Mouse (Mus musculus) olfactory bulb, adult 2 months (tissue): ENCODE data around the gene Tex264.

Experiments used
- CTCF ChIP-seq: fragments of 200-500 bp; IDR thresholded peaks from 2 replicates; pipeline ENCODE4 v1.5.1; 2012; ENCODE audit warnings: low read depth, mild to moderate bottlenecking, low read length, moderate library complexity; ENCODE audit not compliant: insufficient read depth
- POLR2A ChIP-seq: fragments of 200-500 bp; IDR thresholded peaks from 2 replicates; pipeline ENCODE4 v1.6.1; 2012; ENCODE audit warnings: mild to moderate bottlenecking, low read depth, low read length, moderate library complexity; ENCODE audit not compliant: insufficient read depth

DNA sequence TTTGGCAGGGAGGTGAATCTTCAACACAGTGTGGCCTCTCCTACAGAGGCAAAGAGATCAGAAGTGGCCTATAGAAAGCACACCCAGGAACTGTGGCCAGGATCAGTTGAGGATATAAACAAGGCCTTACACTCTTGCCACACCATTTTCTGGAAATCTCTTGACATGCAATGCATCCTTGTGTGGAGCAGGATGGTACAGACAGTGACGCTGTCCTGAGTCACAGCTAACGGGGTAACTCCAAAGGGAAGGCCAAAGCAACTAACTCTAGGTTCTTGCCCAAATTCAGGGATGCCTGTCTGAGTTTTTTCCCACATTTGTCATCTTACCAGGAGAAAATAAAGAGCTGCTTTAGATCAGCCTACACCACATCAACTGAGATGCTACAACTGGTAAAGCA is 26.7 kb upstream of the Tex264 start:
- TF ChIP-seq CTCF (no peak), POLR2A (no peak)
